Mouse (Mus musculus): ENCODE measurements at regions not wholly inside any gene's neighbourhood (a gene's known extent, or its start where the extent isn't known, plus 50 kb on each side); places are given as distances from the start of the nearest gene placed in this dataset.
"Not testable (repeated sequence)": the region's sequence is repeated elsewhere in the genome, so short reads cannot be mapped to it uniquely, and the experiment has no call there.

DNA sequence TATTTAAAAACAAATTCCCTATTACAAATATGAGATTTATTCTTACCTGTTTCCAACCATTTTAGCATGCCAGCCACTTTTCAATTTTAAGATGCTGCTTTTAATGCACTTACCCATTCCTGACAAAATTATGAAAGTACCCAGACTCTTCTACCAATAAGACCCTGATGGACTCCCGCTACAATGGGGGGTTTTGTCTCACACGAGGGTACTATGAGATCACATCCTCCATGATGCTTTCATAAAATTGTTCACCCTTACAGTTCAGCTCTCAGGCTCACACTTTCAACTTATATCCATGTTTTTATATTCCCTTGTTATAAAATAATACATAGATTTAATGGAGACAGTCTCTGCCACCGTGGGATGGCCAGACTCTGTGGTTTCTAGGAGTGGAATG, 68.1 kb upstream of the Adamts18 start:
- ATAC-seq (replicated peaks; ENCODE audit: poor library complexity): no peak

DNA sequence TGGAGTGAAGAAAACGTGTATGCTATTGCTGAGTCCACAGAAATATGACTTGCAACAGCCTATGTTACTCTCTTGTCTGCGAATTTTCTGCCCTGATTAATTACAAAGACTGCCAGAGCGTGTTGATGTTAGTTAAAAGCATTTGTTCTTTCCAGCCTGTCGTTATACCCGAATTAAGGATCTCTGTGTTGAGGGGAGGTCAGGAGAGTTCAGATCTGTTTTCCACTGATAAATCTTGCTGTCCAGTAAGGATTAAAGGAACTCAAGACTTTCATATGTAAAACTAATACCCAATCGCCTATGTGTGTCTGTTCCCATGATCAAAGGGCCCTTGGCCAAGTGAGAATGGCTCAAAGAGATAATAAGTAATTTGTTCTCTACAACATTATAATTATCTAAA, 68.7 kb upstream of the Adamts18 start:
- no peak for ATAC-seq (replicated peaks; ENCODE audit: poor library complexity)

DNA sequence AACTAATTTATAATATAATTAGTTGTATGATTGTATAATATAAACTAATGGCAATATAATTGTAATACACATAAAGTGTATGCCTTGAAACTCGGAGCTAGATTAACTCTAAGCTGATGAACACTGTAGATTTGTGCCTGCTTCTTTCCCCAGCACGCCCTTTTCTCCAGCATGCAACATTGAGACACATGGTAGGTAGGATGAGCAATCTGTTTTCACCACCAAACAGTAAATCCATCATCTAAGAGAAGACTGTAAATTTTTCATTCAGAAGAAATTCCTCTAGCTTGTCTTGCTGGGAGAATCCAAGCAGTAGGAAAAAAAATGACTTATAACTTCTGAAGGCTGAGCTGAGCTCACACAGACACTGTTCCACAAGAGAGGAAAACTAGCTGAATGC, 71.8 kb upstream of the Adamts18 start:
- ATAC-seq (replicated peaks; ENCODE audit: poor library complexity): no peak

DNA sequence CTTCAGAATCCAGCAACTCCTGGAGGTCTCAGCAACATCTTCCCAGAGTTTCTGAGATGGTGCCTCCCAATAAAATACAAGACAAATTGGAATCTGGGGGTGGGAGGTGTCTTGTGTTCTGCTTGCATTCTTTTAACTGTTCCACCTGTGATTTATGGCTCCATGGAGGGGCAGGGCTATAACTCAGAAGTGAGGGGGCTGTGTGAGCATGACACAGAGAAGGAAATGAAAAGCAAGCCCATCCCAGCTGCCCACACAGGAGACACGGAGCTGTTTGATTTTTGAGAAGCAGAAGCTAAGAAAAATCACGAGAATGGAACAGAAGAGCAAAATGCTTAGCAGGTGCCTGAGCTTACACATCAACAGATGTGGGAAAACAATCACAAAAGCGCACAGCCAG, 74.8 kb upstream of the Adamts18 start:
- ATAC-seq (replicated peaks; ENCODE audit: poor library complexity): no peak

DNA sequence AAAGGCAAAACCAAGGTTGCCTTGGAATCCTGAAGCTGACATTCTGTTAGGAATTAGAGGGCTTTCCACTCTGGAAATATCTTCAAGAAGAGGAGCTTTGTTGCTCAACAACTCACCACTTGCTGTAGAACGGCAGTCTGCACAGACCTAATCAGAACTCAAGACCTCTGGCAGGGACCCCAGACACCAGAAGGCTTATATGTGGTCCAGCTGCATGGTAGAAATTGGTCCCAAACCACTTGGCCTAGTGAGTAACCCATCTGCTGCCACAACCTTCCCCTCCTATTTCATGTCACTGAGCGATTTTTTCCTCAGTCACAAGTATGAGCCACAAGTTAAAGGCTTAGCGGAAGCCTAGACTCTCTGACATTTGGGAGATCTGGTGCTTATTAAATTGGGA, 105.2 kb upstream of the Adamts18 start:
- no peak for ATAC-seq (replicated peaks; ENCODE audit: poor library complexity)

DNA sequence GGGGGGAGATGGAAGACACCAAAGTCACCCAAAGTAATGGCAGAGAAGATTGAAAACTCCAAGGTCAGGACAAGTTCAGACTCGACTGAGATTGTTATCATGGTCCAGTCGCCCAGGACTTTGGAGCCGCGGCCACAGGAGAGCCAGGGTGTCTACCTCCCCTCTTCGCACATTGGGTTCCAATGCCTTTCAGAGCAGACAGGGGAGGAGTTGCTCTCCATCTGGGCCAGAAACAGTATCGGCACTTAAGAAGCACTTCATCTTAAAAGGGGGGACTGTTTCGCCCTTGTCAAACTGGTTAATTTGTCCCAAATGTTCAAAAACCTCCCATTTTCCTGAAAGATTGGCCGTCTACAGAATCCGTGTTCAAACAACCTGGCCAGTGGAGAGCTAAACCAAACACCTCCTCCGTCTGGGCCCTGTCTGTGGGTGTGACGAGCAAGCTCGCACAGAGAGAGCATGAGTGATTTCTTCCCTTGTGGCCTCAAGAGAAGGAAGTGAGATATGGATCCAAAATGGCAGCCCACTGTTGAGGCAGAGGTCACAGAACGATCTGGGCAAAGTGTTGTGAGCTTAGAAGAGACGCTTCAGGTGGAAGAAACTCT, 108.0 kb upstream of the Adamts18 start:
- no peak for ATAC-seq (replicated peaks; ENCODE audit: poor library complexity)

DNA sequence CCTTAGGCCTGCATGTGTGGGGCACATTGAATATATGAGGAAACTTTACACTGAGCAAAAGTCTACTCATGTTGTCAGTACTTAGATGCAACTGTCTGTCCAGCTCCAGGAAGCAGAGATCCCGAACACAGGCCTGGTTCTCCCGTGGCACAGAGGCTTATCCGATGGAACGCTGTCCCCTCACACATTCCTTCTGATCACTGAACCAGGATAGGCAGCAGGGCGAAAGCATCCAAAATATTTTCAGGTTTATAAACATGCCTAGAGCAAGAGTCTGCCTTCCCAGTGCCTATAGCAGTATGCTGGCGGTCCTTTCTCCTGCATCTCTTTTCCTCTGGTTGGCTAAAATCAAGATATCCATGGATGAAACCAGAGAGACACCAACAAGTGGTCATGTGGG, 109.3 kb upstream of the Adamts18 start:
- no peak for ATAC-seq (replicated peaks; ENCODE audit: poor library complexity)

DNA sequence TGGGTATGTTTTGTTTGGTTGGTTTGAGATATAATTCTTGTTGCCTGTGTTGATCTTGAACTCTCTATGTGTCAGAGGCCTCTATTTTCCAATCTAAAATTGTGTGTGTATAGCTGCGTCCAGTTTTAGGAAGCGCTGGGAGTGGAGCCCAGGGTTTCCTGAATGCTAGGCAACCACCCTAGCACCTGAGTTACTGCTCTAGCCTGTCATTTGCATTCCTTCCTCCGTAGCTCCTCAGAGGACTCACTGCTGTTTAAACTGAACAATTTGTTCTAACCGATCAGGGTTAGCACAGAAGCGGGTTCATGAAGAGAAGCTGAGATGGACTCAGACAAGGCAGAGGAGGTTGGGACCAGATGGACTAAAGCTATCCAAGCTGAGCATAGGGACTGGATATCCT, 127.3 kb upstream of the Adamts18 start:
- ATAC-seq (replicated peaks; ENCODE audit: poor library complexity): no peak

DNA sequence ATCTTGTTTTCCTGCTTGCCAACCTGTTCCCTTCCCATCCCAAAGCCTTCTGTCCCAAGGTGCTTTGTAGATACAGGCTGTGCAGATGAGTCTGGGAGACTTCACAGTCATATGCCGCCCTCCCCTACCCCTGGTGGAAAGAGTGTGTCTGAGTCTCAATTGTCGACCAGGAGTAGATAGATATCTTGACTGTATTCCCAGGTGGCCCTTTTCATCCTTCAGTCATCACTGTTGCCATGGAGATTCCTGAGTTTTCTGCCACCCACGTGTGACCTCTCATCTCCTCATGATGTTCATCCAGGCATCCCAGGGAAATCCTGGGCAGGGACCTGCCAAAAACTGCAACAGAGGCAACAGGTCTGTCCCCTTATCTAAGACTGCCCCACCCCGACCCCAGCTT, 128.1 kb upstream of the Adamts18 start:
- ATAC-seq (replicated peaks; ENCODE audit: poor library complexity): no peak

DNA sequence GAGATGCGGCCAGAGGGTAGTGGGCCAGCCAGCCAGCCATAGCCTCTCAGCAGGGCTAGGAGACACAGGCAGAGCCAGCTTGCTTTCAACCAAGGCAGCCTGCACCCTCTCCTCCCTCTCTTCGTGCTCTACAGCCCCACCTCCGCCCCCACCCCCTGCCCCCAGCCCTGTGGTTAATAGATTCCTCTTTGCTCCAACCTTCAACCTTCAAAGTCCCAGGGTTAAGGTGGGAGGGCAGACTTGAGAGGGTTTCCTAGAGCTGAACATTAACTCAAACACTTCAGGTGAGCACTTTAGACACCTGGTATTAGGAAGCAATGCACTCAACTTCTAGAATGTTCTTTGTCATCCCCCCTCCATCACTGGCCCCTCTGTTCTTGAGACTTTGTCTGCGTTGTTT, 128.5 kb upstream of the Adamts18 start:
- ATAC-seq (replicated peaks; ENCODE audit: poor library complexity): no peak

DNA sequence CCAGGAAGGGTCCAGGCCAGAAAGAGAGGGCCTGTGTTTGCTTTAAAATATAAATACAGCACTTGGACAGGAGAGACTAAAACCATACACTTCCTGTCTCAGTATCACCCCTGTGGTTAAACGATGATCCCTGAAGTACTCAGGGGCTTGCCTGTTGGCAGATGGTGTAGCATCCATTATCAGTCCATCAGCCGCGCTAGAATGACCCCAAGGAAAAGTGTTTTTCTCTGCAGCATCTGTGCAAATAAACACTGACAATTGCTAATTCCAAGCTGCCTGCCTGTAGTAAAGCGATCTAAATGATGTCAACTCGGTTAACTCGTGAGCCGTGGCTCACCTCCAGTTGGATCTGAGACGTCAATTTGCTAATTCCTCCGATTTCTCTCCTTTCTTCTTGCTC, 130.4 kb upstream of the Adamts18 start:
- ATAC-seq (replicated peaks; ENCODE audit: poor library complexity): no peak

DNA sequence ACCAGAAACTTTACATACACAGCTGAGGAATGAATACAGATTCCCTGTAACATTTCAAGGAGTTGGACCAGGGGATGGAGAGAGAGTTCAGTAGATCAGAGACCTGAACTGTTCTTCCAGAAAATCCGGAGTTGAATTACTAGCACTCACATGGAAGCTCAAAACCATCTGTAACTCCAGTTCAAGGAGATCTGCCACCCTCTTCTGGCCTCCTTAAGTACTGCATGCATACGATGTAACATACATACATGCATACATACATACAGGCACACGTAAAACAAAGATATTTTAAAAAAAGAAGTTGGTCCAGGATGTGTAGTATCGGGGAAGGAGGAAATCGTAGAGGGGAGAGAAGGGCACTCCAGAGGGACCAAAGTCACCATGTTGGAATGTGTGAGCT, 131.3 kb upstream of the Adamts18 start:
- ATAC-seq (replicated peaks; ENCODE audit: poor library complexity): no peak

DNA sequence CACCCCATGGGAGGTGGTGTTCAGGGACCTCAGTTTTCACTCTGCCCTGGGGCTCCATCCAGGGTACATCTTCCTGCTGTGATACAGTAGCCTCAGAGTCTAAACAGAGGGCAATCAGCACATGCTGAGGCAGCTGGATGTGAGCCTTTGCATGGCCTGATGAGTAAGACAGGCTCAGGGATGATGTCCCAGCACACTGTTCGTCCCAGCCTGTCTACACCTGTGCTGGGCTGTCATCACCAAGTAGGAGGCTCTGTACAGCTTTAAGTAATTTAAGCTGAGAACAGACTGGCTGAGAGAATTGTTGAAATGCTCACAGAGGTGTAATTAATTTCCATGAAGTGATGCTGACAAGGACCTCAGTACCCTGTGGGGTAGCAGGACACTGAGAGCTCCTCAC, 132.8 kb upstream of the Adamts18 start:
- no peak for ATAC-seq (replicated peaks; ENCODE audit: poor library complexity)

DNA sequence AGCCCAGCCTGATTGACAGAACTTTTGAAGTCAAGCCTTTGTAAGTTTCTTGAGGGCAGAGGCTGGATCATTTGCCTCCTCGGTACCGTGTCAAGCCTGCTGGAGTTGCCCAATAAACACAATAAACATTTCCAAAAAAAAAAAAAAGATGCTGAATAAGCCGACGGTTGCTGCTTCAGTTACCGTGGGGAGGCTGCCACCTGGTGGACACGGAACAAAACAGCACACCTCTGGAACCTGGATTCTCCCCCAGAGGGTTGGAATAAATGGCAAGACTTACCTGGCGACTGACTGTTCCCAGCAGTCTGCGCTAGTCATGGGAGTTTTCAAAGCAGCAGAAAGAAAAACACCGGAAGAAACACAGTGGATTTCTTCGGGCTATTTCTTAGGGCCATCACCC, 136.3 kb upstream of the Adamts18 start:
- peak; percentile 88 for ATAC-seq (replicated peaks; ENCODE audit: poor library complexity)

DNA sequence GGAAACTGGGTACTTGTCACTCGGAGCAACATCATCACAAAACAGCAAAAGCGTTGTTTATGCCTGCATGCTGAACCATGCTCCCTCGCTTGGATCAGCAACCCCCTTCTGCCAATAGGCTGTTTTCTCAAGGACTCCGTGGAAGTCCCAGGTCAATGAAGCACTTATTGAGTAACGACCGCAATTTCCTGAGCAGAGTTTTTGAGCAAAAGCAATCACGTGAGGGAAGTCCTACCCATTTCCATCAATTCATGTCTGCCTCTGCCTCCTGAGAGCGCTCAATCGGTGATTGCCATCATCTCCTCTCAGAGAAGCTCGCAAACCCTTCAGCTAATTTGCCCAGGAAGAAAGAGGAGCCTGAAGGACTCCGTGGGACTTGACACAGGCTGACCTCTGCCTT, 136.9 kb upstream of the Adamts18 start:
- peak; percentile 49 for ATAC-seq (replicated peaks; ENCODE audit: poor library complexity)

DNA sequence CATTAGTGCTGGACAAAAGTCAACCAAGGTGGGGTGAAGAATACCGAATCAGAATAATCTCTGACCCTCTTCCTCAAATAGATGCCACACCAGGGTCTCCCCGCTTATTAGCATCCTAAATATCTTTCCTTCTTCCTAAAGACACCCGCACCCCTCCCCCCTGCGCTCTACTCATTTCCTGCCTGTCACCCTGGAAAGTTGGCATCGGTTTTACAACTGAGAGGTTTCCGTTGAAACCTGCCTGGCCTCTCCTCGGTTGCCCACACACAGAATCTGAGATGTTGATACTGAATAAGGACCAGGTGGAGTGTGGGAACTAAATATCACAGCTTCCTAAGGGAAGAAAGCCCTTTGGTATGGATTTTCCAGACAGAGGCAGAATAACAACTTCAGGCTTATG, 137.4 kb upstream of the Adamts18 start:
- ATAC-seq (replicated peaks; ENCODE audit: poor library complexity): peak; percentile 13; the same call in 1 of the 2 replicates

DNA sequence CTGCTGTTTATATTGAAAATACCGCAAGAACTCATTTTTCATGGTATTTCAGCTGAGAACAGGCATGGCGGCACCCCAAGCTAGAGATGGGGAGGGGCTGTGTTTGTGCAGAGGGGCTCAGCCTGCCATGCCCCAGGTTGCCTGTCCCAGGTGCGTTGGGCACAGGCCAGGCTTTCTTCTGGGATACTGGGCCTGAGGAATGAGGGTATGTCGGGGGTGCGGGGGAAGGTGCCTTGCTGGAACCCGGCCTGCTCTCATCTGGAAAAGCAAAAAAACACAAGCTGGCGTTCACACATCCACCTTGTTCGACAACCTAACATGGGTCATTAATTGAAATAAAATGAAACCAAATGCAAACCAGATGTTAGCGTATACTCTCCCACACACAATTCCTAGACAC, 142.2 kb upstream of the Adamts18 start:
- no peak for ATAC-seq (replicated peaks; ENCODE audit: poor library complexity)

DNA sequence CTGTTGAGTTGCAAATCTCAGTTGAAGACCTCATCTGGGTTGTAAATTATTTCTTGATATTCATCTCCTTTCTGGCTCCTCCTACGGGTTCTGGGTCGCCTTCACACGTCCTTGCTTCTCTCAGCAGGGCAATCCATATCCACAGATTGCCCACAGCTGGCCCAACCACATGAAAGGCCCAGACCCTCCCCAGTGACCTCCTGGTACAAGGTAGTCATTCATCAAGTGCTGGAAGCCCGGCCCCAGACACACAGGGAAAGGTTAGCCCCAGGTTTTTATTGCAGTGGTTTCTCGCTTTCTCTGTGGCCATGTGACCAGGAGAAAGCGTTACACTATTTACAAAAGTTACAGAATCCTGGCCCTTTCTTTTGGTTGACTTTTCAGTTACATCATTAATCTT, 134.5 kb upstream of the Nudt7 start:
- ATAC-seq (replicated peaks; ENCODE audit: poor library complexity): no peak

DNA sequence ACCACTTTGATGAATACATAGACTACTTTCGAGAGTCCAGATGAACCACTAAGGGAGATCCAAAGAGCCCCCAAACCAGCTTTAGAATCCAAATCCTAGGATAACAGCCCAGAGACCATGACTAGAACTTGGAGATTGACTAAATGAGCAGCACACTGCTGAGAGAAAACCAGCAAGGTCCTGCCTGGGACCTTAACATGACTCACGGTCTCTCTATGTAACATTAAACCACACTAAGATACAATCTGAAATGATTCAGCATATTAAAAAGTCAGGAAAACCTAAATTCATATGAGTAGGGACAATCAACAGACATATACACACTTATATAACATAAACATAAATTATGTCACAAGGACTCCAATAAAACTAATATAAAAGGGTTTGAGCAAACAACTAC, 131.7 kb upstream of the Nudt7 start:
- no peak for ATAC-seq (replicated peaks; ENCODE audit: poor library complexity)

DNA sequence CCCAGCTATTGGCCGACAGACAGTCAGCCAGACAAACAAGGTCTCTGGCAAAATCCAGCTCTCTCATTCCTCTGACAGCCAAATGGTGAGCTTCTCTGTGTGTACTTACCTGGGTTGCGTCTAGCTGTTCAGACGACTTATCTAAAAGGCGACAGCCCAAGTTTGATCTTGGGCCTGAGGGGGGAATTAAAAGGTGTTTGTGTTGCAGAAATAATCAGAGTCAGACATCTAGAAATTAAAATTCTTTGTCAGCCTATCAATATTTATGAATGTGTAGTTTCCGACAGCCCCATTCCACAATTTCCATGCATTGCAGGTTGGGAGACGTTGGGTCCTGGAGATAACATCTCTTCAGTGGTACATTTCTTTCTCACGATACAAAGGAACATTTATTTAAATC, 128.9 kb upstream of the Nudt7 start:
- no peak for ATAC-seq (replicated peaks; ENCODE audit: poor library complexity)

DNA sequence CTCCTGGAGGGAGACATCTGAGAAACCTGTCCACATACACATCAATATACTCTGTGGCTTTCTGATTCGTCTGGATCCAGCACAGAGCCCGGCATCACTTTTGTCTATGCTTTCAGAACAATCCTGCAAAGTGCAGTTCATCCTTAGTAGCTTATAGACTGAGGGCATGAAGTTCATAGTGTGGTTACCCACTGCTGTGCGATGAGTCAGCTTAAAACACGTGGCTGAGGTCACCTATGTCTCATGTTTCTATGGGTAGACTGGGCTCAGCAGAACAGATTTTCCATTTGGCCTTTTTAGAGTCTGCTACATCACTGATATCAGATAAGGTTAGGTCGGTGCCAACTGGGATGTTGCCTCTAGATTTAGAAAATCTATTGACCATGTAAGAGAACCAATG, 126.8 kb upstream of the Nudt7 start:
- no peak for ATAC-seq (replicated peaks; ENCODE audit: poor library complexity)

DNA sequence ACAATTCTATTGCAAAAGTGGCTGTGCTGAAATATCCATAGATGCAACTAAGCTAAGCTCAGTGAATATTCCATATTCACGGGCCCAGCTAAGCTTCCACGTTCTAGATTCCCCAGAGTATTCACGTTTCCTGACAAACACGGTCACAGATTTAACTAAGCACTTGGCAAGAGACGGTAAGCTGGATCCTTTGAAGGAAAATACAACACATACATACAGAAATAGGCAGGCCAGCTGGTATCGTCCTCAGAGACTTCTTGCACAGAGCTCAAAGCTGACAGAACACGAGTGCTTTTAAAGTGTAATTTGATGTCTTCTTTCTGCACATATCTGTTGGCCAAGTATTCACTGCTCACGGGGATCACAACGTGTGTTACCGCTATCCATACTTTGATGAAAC, 126.3 kb upstream of the Nudt7 start:
- no peak for ATAC-seq (replicated peaks; ENCODE audit: poor library complexity)

DNA sequence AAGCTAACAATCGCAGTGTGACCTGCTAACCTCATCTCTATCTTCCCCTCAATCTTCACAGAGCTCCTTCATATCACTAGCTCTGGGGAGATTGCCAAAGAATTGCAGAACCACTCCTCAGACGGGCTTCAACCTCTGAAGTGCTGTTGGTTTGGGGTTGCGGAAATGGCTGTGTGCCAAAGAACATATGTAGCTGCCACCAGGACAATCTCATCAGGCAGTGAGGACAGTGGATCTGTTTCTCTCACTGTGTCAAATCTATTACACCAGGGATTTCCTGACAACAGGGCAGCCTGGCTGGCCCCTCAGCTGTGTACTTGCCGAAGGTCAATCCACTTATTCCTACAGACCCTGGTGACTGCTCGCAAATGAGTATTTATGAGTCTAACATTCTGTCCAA, 115.0 kb upstream of the Nudt7 start:
- ATAC-seq (replicated peaks; ENCODE audit: poor library complexity): peak; percentile 70

DNA sequence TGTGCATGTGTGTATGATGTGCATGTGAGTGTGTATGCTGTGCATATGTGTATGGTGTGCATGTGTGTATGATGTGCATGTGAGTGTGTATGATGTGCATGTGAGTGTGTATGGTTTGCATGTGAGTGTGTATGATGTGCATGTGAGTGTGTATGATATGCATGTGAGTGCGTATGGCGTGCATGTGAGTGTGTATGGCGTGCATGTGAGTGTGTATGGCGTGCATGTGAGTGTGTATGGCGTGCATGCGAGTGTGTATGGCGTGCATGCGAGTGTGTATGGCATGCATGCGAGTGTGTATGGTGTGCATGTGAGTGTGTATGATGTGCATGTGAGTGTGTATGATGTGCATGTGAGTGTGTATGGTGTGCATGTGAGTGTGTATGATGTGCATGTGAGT, 103.2 kb upstream of the Nudt7 start:
- not testable (repeated sequence) for ATAC-seq (replicated peaks; ENCODE audit: poor library complexity)
